Mouse (Mus musculus): ENCODE results near the gene Dynll2. TPM values are rescaled to one million over a fixed set of nuclear protein-coding genes. Genes with fewer than 3 reads are reported as not detected.

The Dynll2 gene
- total RNA-seq (2015) (6.8 and 8.1 TPM in 2 replicates), total RNA-seq (2017) (4.4 and 8.8 TPM in 2 replicates)

- ATAC-seq (ENCODE audit: poor library complexity, severe bottlenecking), result peak; percentile 86
Measured at GRCm38 (mm10) chr11:87986831-87987793, at the start of gene Dynll2. Dynll2 (minus strand) TSS chr11:87987533.

- ATAC-seq (ENCODE audit: poor library complexity, severe bottlenecking), result no peak
Measured at GRCm38 (mm10) chr11:88036761-88037251, 49.5 kb upstream of the Dynll2 start.

DNA sequence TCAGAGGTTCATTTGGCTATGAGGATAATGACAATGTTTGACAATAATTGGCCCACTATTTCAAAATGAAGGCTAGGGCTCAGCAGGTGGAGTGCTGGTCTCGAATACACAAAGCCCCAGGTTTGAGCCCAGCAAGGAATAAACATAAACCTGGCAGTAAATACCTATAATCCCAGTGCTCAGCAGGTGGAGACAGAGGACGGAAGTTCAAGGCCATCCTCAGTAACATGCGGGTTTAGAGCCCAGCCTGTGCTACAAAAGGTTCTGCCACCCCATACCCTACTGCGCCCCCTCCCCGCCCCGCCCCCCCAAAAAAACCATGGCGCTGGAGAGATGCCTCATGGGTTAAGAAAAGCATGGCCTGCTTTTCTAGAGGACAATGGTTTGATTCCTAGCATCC is 48.6 kb upstream of the Dynll2 start:
- no peak for ATAC-seq (ENCODE audit: poor library complexity, severe bottlenecking)

GRCm38 (mm10) chr11:88031753-88032152 is 44.4 kb upstream of the Dynll2 start:
- no peak for ATAC-seq (ENCODE audit: poor library complexity, severe bottlenecking)

DNA sequence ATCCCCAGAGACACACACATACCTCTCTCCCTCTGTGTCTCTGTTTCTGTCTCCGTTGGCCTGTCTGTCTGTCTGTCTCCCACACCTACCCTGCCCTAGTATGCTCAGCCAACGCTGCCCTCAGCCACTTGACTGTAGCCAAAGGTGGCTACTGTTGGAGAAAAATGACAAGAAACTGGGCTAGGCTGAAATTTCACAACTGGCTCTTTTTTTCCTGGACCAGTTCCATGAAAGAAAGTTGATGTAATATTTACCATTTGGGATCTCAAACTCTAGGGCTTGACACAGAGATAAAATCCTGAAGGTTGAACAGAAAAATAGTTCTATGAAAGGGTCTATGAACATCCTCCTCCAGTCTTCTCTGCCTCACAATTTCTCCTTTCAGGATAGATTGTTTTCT is 43.5 kb upstream of the Dynll2 start:
- no peak for ATAC-seq (ENCODE audit: poor library complexity, severe bottlenecking)

GRCm38 (mm10) chr11:88030219-88030618 is 42.9 kb upstream of the Dynll2 start:
- no peak for ATAC-seq (ENCODE audit: poor library complexity, severe bottlenecking)

GRCm38 (mm10) chr11:88028193-88028684 is 40.9 kb upstream of the Dynll2 start:
- no peak for ATAC-seq (ENCODE audit: poor library complexity, severe bottlenecking)

DNA sequence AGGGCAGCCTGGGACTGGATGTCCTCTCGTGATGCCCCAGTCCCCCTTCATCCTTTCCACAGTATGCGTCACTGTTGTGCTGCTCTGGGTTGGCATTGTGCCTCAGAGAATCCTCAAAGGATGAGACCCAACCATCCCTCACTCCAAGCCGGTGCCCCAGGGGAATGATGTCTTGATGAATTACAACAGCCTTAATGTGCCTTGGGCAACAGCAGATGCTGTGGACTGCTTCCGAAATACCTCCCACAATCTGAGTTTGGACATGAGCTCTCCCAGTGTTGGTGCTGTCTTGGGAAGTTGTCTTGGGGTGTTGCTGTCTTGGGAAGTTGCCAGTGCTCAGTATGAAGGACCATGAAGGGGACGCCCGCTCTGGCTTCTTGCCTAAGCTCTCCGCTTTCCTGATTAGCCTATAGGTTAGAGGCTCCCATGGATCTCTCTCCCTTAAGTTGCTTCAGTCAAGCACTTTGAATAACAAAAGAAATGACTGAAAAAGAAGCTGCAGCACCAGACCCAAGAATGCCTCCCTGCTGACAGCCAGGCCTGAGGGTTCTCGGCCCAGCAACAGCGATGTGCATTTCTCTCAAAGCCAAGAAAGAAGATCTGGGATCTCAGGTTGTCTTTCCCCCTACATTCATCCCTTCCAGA is 40.2 kb upstream of the Dynll2 start:
- ATAC-seq (ENCODE audit: poor library complexity, severe bottlenecking), result no peak

DNA sequence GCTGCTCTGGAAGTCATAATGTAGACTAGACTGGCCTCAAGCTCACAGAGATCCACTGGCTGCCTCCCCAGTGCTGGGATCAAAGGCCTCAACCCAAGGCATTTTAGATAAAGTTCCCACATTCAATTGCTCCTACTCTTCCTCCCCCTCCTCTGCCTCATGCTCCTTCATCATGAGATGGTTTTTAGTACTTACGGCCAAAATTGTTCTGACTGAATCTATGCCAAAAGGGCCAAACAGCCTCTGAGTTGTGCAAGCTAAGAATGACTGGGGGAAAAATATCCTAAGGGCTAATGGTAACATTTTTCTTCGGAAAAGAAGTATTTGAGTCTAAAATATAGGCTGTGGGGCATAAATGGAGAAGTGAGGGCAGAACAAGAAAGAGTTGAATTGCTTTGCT is 36.6 kb upstream of the Dynll2 start:
- ATAC-seq (ENCODE audit: poor library complexity, severe bottlenecking), result no peak

DNA sequence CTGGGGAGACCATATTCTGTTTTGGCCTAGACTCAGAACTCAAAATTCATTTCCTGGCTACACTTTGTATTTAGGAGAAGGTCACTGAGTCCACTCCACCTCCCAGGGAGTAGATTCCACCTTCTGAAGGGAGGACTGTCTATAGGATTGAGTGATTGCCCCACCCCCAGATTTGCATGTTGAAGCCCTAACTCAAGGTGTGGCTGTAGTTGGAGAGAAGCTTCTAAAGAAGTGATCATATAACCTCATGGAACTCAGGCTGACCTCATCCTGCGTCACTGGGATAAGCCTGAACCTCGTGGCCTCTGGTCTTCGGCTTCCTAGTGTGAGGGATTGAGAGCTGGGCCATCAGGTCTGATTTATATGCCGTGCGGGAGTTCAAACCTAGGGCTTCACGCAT is 28.5 kb upstream of the Dynll2 start:
- ATAC-seq (ENCODE audit: poor library complexity, severe bottlenecking), result no peak

DNA sequence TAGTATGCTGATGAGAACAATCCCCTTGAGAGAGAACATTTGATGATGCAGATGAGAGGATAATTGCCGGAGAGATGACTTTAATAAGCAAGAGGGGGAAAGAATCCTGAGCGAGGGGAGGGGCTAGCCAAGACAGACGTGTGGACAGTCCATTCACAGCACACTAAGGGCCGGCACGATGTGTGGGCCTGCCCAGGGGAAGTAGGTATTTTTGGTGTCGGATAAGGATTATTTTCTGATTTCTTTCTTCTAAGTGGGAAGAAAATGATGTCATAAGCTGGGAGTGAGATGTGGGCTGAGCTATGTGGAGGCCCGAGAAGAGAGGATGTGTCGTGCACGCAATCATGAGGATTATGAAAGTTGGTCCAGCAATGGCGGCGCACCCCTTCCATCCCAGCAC is 27.8 kb upstream of the Dynll2 start:
- ATAC-seq (ENCODE audit: poor library complexity, severe bottlenecking), result no peak

GRCm38 (mm10) chr11:88013632-88014031 is 26.3 kb upstream of the Dynll2 start:
- no peak for ATAC-seq (ENCODE audit: poor library complexity, severe bottlenecking)

DNA sequence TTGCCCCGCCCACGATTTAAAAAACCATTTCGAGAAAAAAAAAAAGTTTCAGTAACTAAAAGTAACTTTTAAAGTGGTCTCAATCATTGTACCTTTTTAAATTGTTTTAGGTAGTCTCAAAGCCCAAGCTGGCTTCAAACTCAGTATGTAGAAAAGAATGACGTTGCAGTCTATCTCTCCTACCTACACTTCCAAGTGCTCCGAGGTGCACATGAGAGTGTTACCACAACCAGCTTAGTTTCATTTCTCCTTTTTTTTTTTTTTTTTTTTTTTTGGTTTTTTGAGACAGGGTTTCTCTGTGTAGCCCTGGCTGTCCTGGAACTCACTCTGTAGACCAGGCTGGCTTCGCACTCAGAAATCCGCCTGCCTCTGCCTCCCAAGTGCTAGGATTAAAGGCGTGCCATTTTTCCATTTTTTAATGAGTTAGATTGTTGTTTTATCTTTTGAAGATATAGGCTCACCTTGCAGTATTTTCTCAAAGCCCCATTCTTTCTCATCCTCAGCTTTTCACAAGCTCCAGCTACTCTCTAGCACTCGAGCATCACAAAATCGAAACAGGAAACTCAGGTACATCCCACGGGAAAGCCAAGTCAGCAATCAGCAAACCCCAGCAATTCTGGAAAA is 25.4 kb upstream of the Dynll2 start:
- ATAC-seq (ENCODE audit: poor library complexity, severe bottlenecking), result no peak

DNA sequence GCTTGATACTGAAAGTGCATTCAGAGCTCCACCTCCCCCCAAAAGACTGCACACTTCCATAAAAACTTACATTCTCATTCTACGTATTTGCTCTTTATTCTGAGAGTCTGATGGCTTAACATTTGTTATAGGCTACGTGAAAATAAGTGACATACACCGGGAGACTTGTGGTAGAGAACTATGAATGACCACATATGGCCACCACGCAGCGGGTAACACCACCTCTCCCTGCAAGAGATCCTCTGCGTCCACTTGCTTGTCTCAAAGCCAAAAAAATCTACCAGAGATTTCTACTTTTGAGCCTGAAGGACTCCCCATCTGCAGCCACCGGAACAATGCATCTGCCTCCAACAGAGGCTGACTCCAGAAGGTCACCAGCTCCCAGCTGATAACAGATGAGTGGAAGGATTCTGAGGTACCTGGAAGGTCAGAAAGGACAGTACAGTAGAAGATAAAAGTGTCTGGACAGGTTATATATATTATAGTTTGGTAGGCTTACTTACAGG is 24.6 kb upstream of the Dynll2 start:
- ATAC-seq (ENCODE audit: poor library complexity, severe bottlenecking), result no peak

- ATAC-seq (ENCODE audit: poor library complexity, severe bottlenecking), result no peak
Measured at GRCm38 (mm10) chr11:88011208-88011913, 24.0 kb upstream of the Dynll2 start.

- no peak for ATAC-seq (ENCODE audit: poor library complexity, severe bottlenecking)
Measured at GRCm38 (mm10) chr11:88009542-88010190, 22.3 kb upstream of the Dynll2 start.

GRCm38 (mm10) chr11:88008641-88009040 is 21.3 kb upstream of the Dynll2 start:
- ATAC-seq (ENCODE audit: poor library complexity, severe bottlenecking), result no peak

DNA sequence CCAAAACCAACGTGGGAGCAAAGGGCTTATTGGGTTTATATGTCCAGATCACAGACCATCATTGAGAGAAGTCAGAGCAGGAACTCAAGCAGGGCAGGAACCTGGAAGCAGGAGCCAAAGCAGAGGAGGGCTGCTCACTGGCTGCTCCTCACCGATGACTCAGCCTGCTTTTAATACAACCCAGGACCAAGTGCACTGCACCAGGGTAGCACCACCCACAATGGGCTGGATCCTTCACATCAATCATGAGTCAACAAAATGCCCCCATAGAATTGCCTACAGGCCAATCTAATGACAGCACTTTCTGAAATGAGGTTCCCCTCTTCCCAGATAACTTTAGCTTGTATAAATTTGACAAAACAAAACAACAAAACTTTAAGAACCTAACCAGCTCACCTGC is 16.8 kb upstream of the Dynll2 start:
- no peak for ATAC-seq (ENCODE audit: poor library complexity, severe bottlenecking)

DNA sequence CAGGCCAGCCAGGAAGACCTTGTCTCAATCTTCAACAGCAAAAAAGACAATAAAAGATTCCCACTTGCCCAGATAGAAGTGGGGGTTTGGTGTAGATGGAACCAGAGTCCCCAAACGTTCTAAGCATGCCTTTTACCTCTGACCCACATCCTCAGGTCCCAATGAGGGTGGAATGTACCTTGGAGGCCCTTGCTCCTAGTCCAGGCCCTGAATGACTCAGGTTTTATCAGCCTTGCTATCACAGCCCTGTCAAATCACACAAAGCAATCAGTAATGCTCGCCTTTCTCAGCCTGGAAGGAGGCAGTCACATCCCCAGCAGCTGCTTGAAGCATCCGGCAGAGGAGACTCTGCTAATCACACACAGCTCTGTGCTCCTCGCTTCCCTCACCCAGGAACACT is 15.4 kb upstream of the Dynll2 start:
- no peak for ATAC-seq (ENCODE audit: poor library complexity, severe bottlenecking)

GRCm38 (mm10) chr11:87999751-88000150 is 12.4 kb upstream of the Dynll2 start:
- no peak for ATAC-seq (ENCODE audit: poor library complexity, severe bottlenecking)
